Mouse (Mus musculus) hindbrain, embryonic 14.5 days (tissue): ENCODE measurements around the gene Ttc28. TPM values are rescaled to one million over a fixed set of nuclear protein-coding genes. Genes with fewer than 3 reads are reported as not detected.

Experiments
- ATAC-seq: fragments of 200-750 bp; cut with Nextera tagmentation; 2 replicates; pipeline ENCODE4 v1.8.0; 2017; ENCODE audit warnings: moderate number of reproducible peaks, mild to moderate bottlenecking, moderate TSS enrichment, moderate library complexity; ENCODE audit not compliant: low FRiP score
- DNase-seq: peaks from one replicate; pipeline ENCODE4 v3.0.0-alpha.2; 2015; ENCODE audit warnings: low spot score
- H3K27ac ChIP-seq: fragments of 300-500 bp; sonication (generic); 2 replicates; pipeline ENCODE4 v1.5.1; 2014; ENCODE audit warnings: mild to moderate bottlenecking, moderate library complexity
- H3K27me3 ChIP-seq: fragments of 300-500 bp; sonication (generic); 2 replicates; pipeline ENCODE4 v1.6.1; 2014; ENCODE audit warnings: mild to moderate bottlenecking, low read length, mixed read lengths; ENCODE audit not compliant: control insufficient read depth, insufficient read depth
- H3K36me3 ChIP-seq: fragments of 300-500 bp; sonication (generic); replicated peaks from 2 replicates; pipeline ENCODE4 v1.6.1; 2014; ENCODE audit not compliant: control insufficient read depth, insufficient read depth
- H3K4me1 ChIP-seq: fragments of 300-500 bp; sonication (generic); replicated peaks from 2 replicates; pipeline ENCODE4 v1.6.1; 2014; ENCODE audit warnings: antibody characterized with exemption, low read length, mixed read lengths; ENCODE audit not compliant: control insufficient read depth, insufficient read depth
- H3K4me2 ChIP-seq: fragments of 300-500 bp; sonication (generic); replicated peaks from 2 replicates; pipeline ENCODE4 v1.6.1; 2014; ENCODE audit warnings: mild to moderate bottlenecking, moderate library complexity
- H3K4me3 ChIP-seq: fragments of 300-500 bp; sonication (generic); replicated peaks from 2 replicates; pipeline ENCODE4 v1.5.1; 2014; ENCODE audit warnings: mild to moderate bottlenecking, low read length
- H3K9ac ChIP-seq: fragments of 300-500 bp; sonication (generic); 2 replicates; pipeline ENCODE4 v1.6.1; 2014
- H3K9me3 ChIP-seq: fragments of 300-500 bp; sonication (generic); 2 replicates; pipeline ENCODE4 v1.6.1; 2016; ENCODE audit warnings: low read length; ENCODE audit not compliant: control insufficient read depth
- WGBS: fragments of 180-500 bp; shearing (Covaris S2); extraction: QIAGEN DNeasy Blood & Tissue Kit; methylation state at CpG from one replicate; pipeline ENCODE4 v1.1.7; 2014; 5-methylcytosine and 5-hydroxymethylcytosine counted together
- polyA plus RNA-seq: library from polyadenylated mRNA; unstranded; fragments of >200 nt; fragmentation: Nextera tagmentation; extraction: Ambion mirVana; gene quantifications from 2 replicates; pipeline ENCODE4 v1.2.1, GENCODE M21; 2014

Gene Ttc28
- polyA plus RNA-seq, 1 experiment from 2014 or later = 30.0 TPM

GRCm38 (mm10) chr5:111155928-111156327, 276.3 kb downstream of the Ttc28 start:
- H3K27me3 ChIP-seq = no peaks in the 10 kb centered on the region
- H3K27ac ChIP-seq = no peak overlapping the region
- 92% methylated on average over 12 of the region's 12 CpGs for WGBS
- no peak overlapping the region for H3K4me2 ChIP-seq
- no peak for DNase-seq
- no peak overlapping the region for H3K9ac ChIP-seq
- H3K4me1 ChIP-seq = peaks cover 56% of the 10 kb centered on the region
- H3K9me3 ChIP-seq = no peaks in the 10 kb centered on the region
- H3K4me3 ChIP-seq = no peak overlapping the region
- H3K36me3 ChIP-seq = no peaks in the 10 kb centered on the region
- no peak for ATAC-seq

DNA sequence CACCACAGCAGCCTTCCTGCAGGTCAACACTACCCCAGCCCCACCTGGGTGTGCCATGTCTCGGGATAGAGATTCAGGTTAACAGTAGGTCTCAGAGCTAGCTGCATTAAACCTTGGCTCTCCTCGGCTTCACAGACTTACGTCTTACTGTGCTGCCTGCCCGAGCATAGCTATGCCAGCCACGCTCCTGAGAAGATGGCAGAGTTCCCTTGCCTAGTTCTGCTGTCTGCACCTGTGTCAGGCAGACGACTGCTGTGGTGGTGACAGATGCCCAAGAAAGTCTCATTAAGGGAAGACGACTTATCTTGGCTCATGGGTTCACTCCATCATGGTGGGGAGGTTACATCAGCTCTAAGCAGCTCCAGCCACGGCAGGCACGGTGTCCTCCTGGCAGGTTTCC, 278.7 kb downstream of the Ttc28 start:
- Histone ChIP-seq H3K4me1 (peaks cover 57% of the 10 kb centered on the region), H3K27me3 (no peaks in the 10 kb centered on the region), H3K27ac (no peak overlapping the region), H3K9me3 (no peaks in the 10 kb centered on the region), H3K4me2 (no peak overlapping the region), H3K4me3 (no peak overlapping the region), H3K9ac (no peak overlapping the region), H3K36me3 (no peaks in the 10 kb centered on the region)
- ATAC-seq (no peak), DNase-seq (no peak)
- WGBS = 81% methylated on average over 9 of the region's 9 CpGs

DNA sequence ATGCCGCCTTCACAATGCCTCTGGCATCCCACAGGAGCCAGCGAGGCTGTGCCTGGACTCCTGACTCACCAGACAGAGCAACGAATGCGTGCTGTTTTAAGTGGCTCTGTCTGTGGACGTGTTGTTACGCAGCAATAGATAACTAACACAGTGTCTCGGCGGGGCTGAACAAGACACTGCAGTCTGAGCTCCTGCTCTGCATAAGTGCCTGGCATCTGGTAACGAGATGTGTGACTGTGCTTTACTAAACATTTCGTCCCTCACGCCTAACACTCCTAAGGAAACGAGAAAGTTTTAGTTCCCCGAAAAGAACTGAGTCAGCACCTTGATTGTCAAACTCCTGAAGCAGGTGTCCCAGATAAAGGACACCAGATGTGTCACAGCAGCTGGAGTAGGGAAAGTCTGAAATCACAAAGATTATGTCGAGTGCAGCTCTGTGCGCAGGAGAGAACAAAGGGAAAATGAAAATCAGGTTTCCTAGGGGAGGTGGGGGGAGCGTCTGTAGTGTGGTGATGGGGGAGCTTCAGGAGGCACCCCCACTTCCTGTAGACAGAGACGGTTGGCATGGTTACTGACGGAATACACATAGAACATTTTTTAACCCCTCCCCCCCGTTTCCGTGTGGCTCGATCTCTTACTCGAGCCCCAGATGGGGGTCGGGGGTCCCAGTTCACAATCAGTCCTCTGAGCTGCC, 280.2 kb downstream of the Ttc28 start:
- DNase-seq = no peak
- Histone ChIP-seq H3K4me1 (peaks cover 59% of the 10 kb centered on the region), H3K9me3 (no peaks in the 10 kb centered on the region), H3K4me3 (no peak overlapping the region), H3K36me3 (no peaks in the 10 kb centered on the region), H3K27ac (peak overlapping the region; percentile 58), H3K4me2 (peak overlapping the region; percentile 21; the same call in 1 of the 2 replicates), H3K9ac (peak overlapping the region; percentile 5; the same call in 1 of the 2 replicates), H3K27me3 (no peaks in the 10 kb centered on the region)
- 30% methylated on average over 23 of the region's 23 CpGs for WGBS
- no peak for ATAC-seq

DNA sequence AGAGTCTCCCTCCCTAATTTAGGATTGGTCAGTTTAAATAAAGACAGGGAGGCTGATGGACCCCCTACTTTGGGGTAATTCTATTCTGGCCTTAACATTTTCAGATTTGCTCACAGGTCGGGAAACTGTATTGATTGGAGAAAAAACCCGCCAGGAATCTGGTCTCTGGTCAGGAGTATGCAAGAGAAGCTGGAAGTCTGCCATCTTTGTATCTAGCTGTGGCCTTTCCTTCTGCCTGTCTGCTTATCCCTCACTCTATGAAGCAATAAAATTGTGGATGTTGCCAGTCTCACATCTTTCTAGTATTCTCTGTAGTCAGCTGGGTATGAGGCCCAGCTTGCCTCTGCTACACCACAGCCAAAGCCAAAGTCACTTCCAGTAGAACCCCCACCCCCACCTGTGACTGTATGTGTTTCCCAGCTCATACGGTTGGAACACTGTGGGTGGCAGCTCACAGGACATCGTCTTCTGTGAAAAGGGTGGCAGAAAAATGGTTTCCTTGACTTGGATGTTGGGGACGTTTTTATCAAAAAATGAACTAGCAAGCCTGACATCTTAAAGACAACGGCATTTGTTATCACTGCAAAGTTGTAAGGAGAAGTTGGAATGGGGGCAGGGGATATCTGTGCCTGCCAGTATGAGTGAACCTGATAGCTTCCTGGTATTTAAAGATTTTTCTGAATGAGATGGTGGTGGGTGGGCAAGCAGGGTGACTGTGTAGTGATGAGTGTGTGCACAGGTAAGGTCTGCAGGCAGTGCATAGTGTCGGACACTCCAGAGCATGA, 281.7 kb downstream of the Ttc28 start:
- Histone ChIP-seq H3K4me2 (no peak overlapping the region), H3K36me3 (no peaks in the 10 kb centered on the region), H3K9ac (no peak overlapping the region), H3K9me3 (no peaks in the 10 kb centered on the region), H3K4me1 (peaks cover 57% of the 10 kb centered on the region), H3K27ac (no peak overlapping the region), H3K4me3 (no peak overlapping the region), H3K27me3 (no peaks in the 10 kb centered on the region)
- no peak for ATAC-seq
- 74% methylated on average over 7 of the region's 7 CpGs for WGBS
- DNase-seq = no peak

- Histone ChIP-seq H3K9ac (no peak overlapping the region; the same call in 1 of the 2 replicates), H3K4me2 (no peak overlapping the region), H3K36me3 (no peaks in the 10 kb centered on the region), H3K4me1 (peaks cover 54% of the 10 kb centered on the region), H3K27me3 (no peaks in the 10 kb centered on the region), H3K27ac (peak overlapping the region; percentile 80; the same call in 1 of the 2 replicates), H3K9me3 (no peaks in the 10 kb centered on the region), H3K4me3 (no peak overlapping the region)
- no peak for DNase-seq
- WGBS = 44% methylated on average over 6 of the region's 6 CpGs
- ATAC-seq = no peak
These were observed 283.3 kb downstream of the Ttc28 start for GRCm38 (mm10) chr5:111162857-111163256.

DNA sequence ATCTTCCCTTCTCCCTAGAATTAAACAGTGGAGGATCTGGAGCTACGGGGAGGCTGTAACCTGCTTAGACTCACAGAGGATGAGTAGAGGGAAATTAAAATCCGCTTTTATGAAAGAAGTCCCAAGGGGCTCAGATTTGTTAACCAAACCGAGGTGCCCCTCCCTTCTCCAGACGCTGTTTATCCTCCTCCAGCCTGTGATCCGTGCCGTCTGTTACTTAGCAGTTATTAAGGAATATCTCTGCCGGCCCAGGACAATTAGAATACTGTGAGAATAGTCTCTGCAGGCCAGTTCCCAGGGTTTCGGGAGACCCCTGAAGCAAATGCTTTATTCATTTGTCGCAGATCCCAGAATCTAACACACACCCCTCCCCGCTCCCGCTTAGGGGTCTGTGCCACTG, 283.8 kb downstream of the Ttc28 start:
- H3K36me3 ChIP-seq = no peaks in the 10 kb centered on the region
- H3K9ac ChIP-seq = peak overlapping the region; percentile 39; the same call in 1 of the 2 replicates
- ATAC-seq = no peak
- DNase-seq = no peak
- no peaks in the 10 kb centered on the region for H3K9me3 ChIP-seq
- H3K4me2 ChIP-seq = peak overlapping the region; percentile 6; the same call in 1 of the 2 replicates
- peak overlapping the region; percentile 80 for H3K27ac ChIP-seq
- 15% methylated on average over 11 of the region's 11 CpGs for WGBS
- peaks cover 54% of the 10 kb centered on the region for H3K4me1 ChIP-seq
- H3K4me3 ChIP-seq = no peak overlapping the region
- no peaks in the 10 kb centered on the region for H3K27me3 ChIP-seq

- ATAC-seq (no peak), DNase-seq (no peak)
- Histone ChIP-seq H3K27ac (peak overlapping the region; percentile 80), H3K4me2 (no peak overlapping the region), H3K4me1 (peaks cover 45% of the 10 kb centered on the region), H3K9ac (no peak overlapping the region), H3K36me3 (no peaks in the 10 kb centered on the region), H3K9me3 (no peaks in the 10 kb centered on the region), H3K4me3 (no peak overlapping the region), H3K27me3 (no peaks in the 10 kb centered on the region)
- 20% methylated on average over 9 of the region's 9 CpGs for WGBS
These were observed 284.8 kb downstream of the Ttc28 start for GRCm38 (mm10) chr5:111164348-111164920.

GRCm38 (mm10) chr5:111170383-111170782, 290.8 kb downstream of the Ttc28 start:
- ATAC-seq = no peak
- WGBS = 12% methylated on average over 9 of the region's 9 CpGs
- Histone ChIP-seq H3K4me2 (no peak overlapping the region), H3K9ac (0 out of 2 replicates have a peak overlapping the region, but pooled peaks have one; percentile 24), H3K9me3 (no peaks in the 10 kb centered on the region), H3K27ac (0 out of 2 replicates have a peak overlapping the region, but pooled peaks have one; percentile 15), H3K4me1 (peaks cover 14% of the 10 kb centered on the region; the same call in 1 of the 2 replicates), H3K36me3 (no peaks in the 10 kb centered on the region), H3K4me3 (no peak overlapping the region), H3K27me3 (no peaks in the 10 kb centered on the region)
- DNase-seq = no peak

DNA sequence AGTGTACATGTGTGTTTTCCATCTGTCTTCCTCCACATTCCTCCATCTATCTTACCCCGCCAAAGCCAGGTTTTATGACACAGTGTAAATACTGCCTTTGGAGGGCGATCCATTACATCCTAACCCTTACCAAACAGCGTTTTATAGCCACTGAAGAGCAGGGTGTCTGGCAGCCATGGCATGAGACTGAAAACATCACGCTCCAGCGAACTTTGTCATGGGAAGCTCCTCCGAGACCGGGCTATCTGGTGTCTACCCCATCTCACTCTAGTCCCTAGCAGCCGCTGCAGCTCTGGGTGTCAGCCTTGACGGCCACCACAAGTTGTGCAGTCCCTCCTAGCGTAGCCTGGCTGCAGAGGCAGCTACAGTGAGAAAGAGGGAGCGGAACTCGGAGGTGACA, 295.8 kb downstream of the Ttc28 start:
- no peak overlapping the region for H3K4me3 ChIP-seq
- DNase-seq (no peak), ATAC-seq (no peak)
- 50% methylated on average over 12 of the region's 12 CpGs for WGBS
- H3K4me2 ChIP-seq = no peak overlapping the region
- H3K4me1 ChIP-seq = peaks cover 59% of the 10 kb centered on the region
- H3K9ac ChIP-seq = no peak overlapping the region
- H3K27ac ChIP-seq = peak overlapping the region; percentile 38; the same call in 1 of the 2 replicates
- no peaks in the 10 kb centered on the region for H3K9me3 ChIP-seq
- H3K36me3 ChIP-seq = no peaks in the 10 kb centered on the region
- H3K27me3 ChIP-seq = no peaks in the 10 kb centered on the region
